Mouse (Mus musculus): ENCODE data around the gene Ms4a7. TPM values are rescaled to one million over a fixed set of nuclear protein-coding genes. Genes with fewer than 3 reads are reported as not detected.
"Not testable (repeated sequence)": the region's sequence is repeated elsewhere in the genome, so short reads cannot be mapped to it uniquely, and the experiment has no call there.

The Ms4a7 gene
- polyA plus RNA-seq, 1 experiment from 2014 or later = 1.5 TPM

- no peak overlapping the region for H3K9ac ChIP-seq
- H3K4me1 ChIP-seq (replicated peaks) = no peaks in the 10 kb centered on the region
- H3K36me3 ChIP-seq = no peaks in the 10 kb centered on the region
- H3K27me3 ChIP-seq = no peaks in the 10 kb centered on the region
- no peak overlapping the region for H3K27ac ChIP-seq
- ATAC-seq (ENCODE audit: low read depth) = no peak
- H3K9me3 ChIP-seq (replicated peaks) = no peaks in the 10 kb centered on the region
- 55% methylated on average over 1 of the region's 1 CpGs for WGBS (ENCODE audit: insufficient replicate concordance)
- no peak overlapping the region for H3K4me3 ChIP-seq (replicated peaks)
- H3K4me2 ChIP-seq = no peak overlapping the region
- DNase-seq = no peak
Measured at GRCm38 (mm10) chr19:11321123-11321522, 14.8 kb downstream of the Ms4a7 start.

- Histone ChIP-seq H3K9me3 (replicated peaks) (no peaks in the 10 kb centered on the region), H3K9ac (no peak overlapping the region), H3K27ac (no peak overlapping the region), H3K36me3 (no peaks in the 10 kb centered on the region), H3K27me3 (no peaks in the 10 kb centered on the region), H3K4me1 (replicated peaks) (no peaks in the 10 kb centered on the region), H3K4me2 (no peak overlapping the region), H3K4me3 (replicated peaks) (no peak overlapping the region)
- ATAC-seq (ENCODE audit: low read depth) = no peak
- 74% methylated on average over 4 of the region's 4 CpGs for WGBS (ENCODE audit: insufficient replicate concordance)
- no peak for DNase-seq
Measured at GRCm38 (mm10) chr19:11316786-11317185, 19.2 kb downstream of the Ms4a7 start.

- H3K9ac ChIP-seq = no peak within 1 kb of the TSS
- ATAC-seq (ENCODE audit: low read depth) (no peak), DNase-seq (no peak)
- no peaks in the 10 kb centered on the region for H3K4me1 ChIP-seq (replicated peaks)
- no peak within 1 kb of the TSS for H3K4me3 ChIP-seq (replicated peaks)
- H3K9me3 ChIP-seq (replicated peaks) = no peaks in the 10 kb centered on the region
- no peak within 1 kb of the TSS for H3K27ac ChIP-seq
- WGBS (ENCODE audit: insufficient replicate concordance) = 51% methylated on average over 1 of the region's 1 CpGs
- H3K27me3 ChIP-seq = no peaks in the 10 kb centered on the region
- H3K4me2 ChIP-seq = no peak within 1 kb of the TSS
- H3K36me3 ChIP-seq = no peaks in the 10 kb centered on the region
Measured at GRCm38 (mm10) chr19:11314354-11314753, 21.6 kb downstream of the Ms4a7 start, which contains the start of gene Ms4a14. Gene Ms4a14, minus strand, starts transcription at chr19:11314454.

- no peak overlapping the region for H3K4me2 ChIP-seq
- H3K9me3 ChIP-seq (replicated peaks) = no peaks in the 10 kb centered on the region
Measured at GRCm38 (mm10) chr19:11308888-11309287, 27.1 kb downstream of the Ms4a7 start.

GRCm38 (mm10) chr19:11299529-11299928 lies 36.4 kb downstream of the Ms4a7 start:
- 43% methylated on average over 4 of the region's 4 CpGs for WGBS (ENCODE audit: insufficient replicate concordance)
- H3K9ac ChIP-seq; H3K27me3 ChIP-seq; ATAC-seq (ENCODE audit: low read depth); H3K4me1 ChIP-seq (replicated peaks); H3K9me3 ChIP-seq (replicated peaks); H3K4me2 ChIP-seq; DNase-seq; H3K36me3 ChIP-seq; H3K27ac ChIP-seq; H3K4me3 ChIP-seq (replicated peaks): not testable (repeated sequence)

More at GRCm38 (mm10) chr19:11308888-11309287, 27.1 kb downstream of the Ms4a7 start:
- H3K4me1 ChIP-seq (replicated peaks) = no peaks in the 10 kb centered on the region
- no peak for DNase-seq
- no peak overlapping the region for H3K4me3 ChIP-seq (replicated peaks)
- H3K36me3 ChIP-seq = no peaks in the 10 kb centered on the region
- no peak overlapping the region for H3K27ac ChIP-seq
- H3K27me3 ChIP-seq = no peaks in the 10 kb centered on the region
- no peak for ATAC-seq (ENCODE audit: low read depth)
- no peak overlapping the region for H3K9ac ChIP-seq

- Histone ChIP-seq H3K4me3 (replicated peaks) (no peak overlapping the region), H3K27ac (no peak overlapping the region), H3K9me3 (replicated peaks) (no peaks in the 10 kb centered on the region), H3K4me1 (replicated peaks) (no peaks in the 10 kb centered on the region), H3K27me3 (no peaks in the 10 kb centered on the region), H3K36me3 (no peaks in the 10 kb centered on the region), H3K4me2 (no peak overlapping the region), H3K9ac (no peak overlapping the region)
- DNase-seq (no peak), ATAC-seq (ENCODE audit: low read depth) (no peak)
- 49% methylated on average over 2 of the region's 2 CpGs for WGBS (ENCODE audit: insufficient replicate concordance)
Measured at GRCm38 (mm10) chr19:11298939-11299338, 37.0 kb downstream of the Ms4a7 start.

GRCm38 (mm10) chr19:11293616-11294015 lies 42.3 kb downstream of the Ms4a7 start:
- H3K9me3 ChIP-seq (replicated peaks); H3K4me3 ChIP-seq (replicated peaks); H3K27me3 ChIP-seq; H3K27ac ChIP-seq; ATAC-seq (ENCODE audit: low read depth); H3K9ac ChIP-seq; DNase-seq; H3K4me1 ChIP-seq (replicated peaks); H3K36me3 ChIP-seq: not testable (repeated sequence)
- H3K4me2 ChIP-seq = peak overlapping the region; percentile 61
- WGBS (ENCODE audit: insufficient replicate concordance) = 13% methylated on average over 3 of the region's 3 CpGs

- no peaks in the 10 kb centered on the region for H3K4me1 ChIP-seq (replicated peaks)
- H3K9ac ChIP-seq = no peak overlapping the region
- H3K36me3 ChIP-seq = no peaks in the 10 kb centered on the region
- ATAC-seq (ENCODE audit: low read depth) (no peak), DNase-seq (peak; percentile 0)
- H3K4me2 ChIP-seq = peak overlapping the region; percentile 61
- H3K27ac ChIP-seq = no peak overlapping the region
- H3K27me3 ChIP-seq = no peaks in the 10 kb centered on the region
- WGBS (ENCODE audit: insufficient replicate concordance) = 2% methylated on average over 12 of the region's 12 CpGs
- H3K4me3 ChIP-seq (replicated peaks) = peak overlapping the region; percentile 44
- no peaks in the 10 kb centered on the region for H3K9me3 ChIP-seq (replicated peaks)
Measured at GRCm38 (mm10) chr19:11292990-11293389, 43.0 kb downstream of the Ms4a7 start.

GRCm38 (mm10) chr19:11283773-11284172 lies 52.2 kb downstream of the Ms4a7 start, which contains the start of gene Ms4a5:
Gene Ms4a5, minus strand, starts transcription at chr19:11283873.
- Histone ChIP-seq H3K27ac (no peak within 1 kb of the TSS), H3K4me3 (replicated peaks) (no peak within 1 kb of the TSS), H3K36me3 (no peaks in the 10 kb centered on the region), H3K4me1 (replicated peaks) (no peaks in the 10 kb centered on the region), H3K4me2 (no peak within 1 kb of the TSS), H3K9me3 (replicated peaks) (no peaks in the 10 kb centered on the region), H3K27me3 (no peaks in the 10 kb centered on the region), H3K9ac (no peak within 1 kb of the TSS)
- whole genome bisulfite sequencing (ENCODE audit: insufficient replicate concordance) = 66% methylated on average over 2 of the region's 2 CpGs
- ATAC-seq (ENCODE audit: low read depth) (no peak), DNase-seq (no peak)

- 60% methylated on average over 3 of the region's 3 CpGs for WGBS (ENCODE audit: insufficient replicate concordance)
- ATAC-seq (ENCODE audit: low read depth) = no peak
- Histone ChIP-seq H3K36me3 (no peaks in the 10 kb centered on the region), H3K4me2 (no peak overlapping the region), H3K4me1 (replicated peaks) (no peaks in the 10 kb centered on the region), H3K27me3 (no peaks in the 10 kb centered on the region), H3K4me3 (replicated peaks) (no peak overlapping the region), H3K9me3 (replicated peaks) (no peaks in the 10 kb centered on the region), H3K9ac (no peak overlapping the region), H3K27ac (no peak overlapping the region)
- no peak for DNase-seq
Measured at GRCm38 (mm10) chr19:11280223-11280622, 55.7 kb downstream of the Ms4a7 start.

- H3K9me3 ChIP-seq (replicated peaks) = no peaks in the 10 kb centered on the region
- DNase-seq (no peak), ATAC-seq (ENCODE audit: low read depth) (no peak)
- 57% methylated on average over 5 of the region's 5 CpGs for WGBS (ENCODE audit: insufficient replicate concordance)
- no peaks in the 10 kb centered on the region for H3K4me1 ChIP-seq (replicated peaks)
- no peaks in the 10 kb centered on the region for H3K36me3 ChIP-seq
- H3K4me2 ChIP-seq = no peak overlapping the region
- H3K4me3 ChIP-seq (replicated peaks) = no peak overlapping the region
- H3K27me3 ChIP-seq = no peaks in the 10 kb centered on the region
- no peak overlapping the region for H3K27ac ChIP-seq
- no peak overlapping the region for H3K9ac ChIP-seq
Measured at GRCm38 (mm10) chr19:11276431-11276830, 59.5 kb downstream of the Ms4a7 start.
